Mouse (Mus musculus) CD4-positive, CD25-positive, alpha-beta regulatory T cell (primary cell): ENCODE results near the gene Trim28. TPM values are rescaled to one million over a fixed set of nuclear protein-coding genes. Genes with fewer than 3 reads are reported as not detected.

ENCODE experiments used
- polyA plus RNA-seq: library from polyadenylated mRNA; unstranded; fragments of 100-300 nt; shearing (Covaris generic); gene quantifications from one replicate; pipeline ENCODE4 v1.2.1, GENCODE M21; 2017

Trim28 gene
- polyA plus RNA-seq = 124 TPM

GRCm38 (mm10) chr7:12998851-12999250 is at the start of gene Trim28:
TSS of gene Trim28 (plus strand) at chr7:12999114.

GRCm38 (mm10) chr7:12965678-12966091 is 33.2 kb upstream of the Trim28 start, which contains the start of gene Zfp324:
TSS of gene Zfp324 (plus strand) at chr7:12965838.

GRCm38 (mm10) chr7:12977682-12978389 is 21.1 kb upstream of the Trim28 start, which contains the start of gene Zfp446:
TSS of gene Zfp446 (plus strand) at chr7:12977848.

GRCm38 (mm10) chr7:12998053-12998452 is 861 bp upstream of the Trim28 start, which contains the start of gene Slc27a5:
TSS of gene Slc27a5 (minus strand) at chr7:12998192.

GRCm38 (mm10) chr7:13010005-13010908 is 11.3 kb downstream of the Trim28 start, which contains the start of gene Zbtb45:
TSS of gene Zbtb45 (minus strand) at chr7:13010034.

GRCm38 (mm10) chr7:13034148-13034977 is 35.4 kb downstream of the Trim28 start, which contains the start of gene Chmp2a:
TSS of gene Chmp2a (minus strand) at chr7:13034807.

GRCm38 (mm10) chr7:13037901-13038555 is 39.1 kb downstream of the Trim28 start, which contains the start of gene Ube2m:
TSS of gene Ube2m (minus strand) at chr7:13038275.

GRCm38 (mm10) chr7:13054287-13055010 is 55.5 kb downstream of the Trim28 start, which contains the start of gene Mzf1:
TSS of gene Mzf1 (minus strand) at chr7:13054764.

Other genes with a start within 250 kb of the Trim28 start
- gene Zscan18, start 195.5 kb upstream of the Trim28 start, polyA plus RNA-seq = 3.0 TPM
- 14.7 TPM for gene Zfp329, start 180.3 kb upstream of the Trim28 start, polyA plus RNA-seq
- 73.3 TPM for gene Zfp110, start 164.4 kb upstream of the Trim28 start, polyA plus RNA-seq
- 3.5 TPM for gene Zfp128, start 117.9 kb upstream of the Trim28 start, polyA plus RNA-seq
- 10.3 TPM for gene Zscan22, start 101.3 kb upstream of the Trim28 start, polyA plus RNA-seq
- 858 TPM for gene Rps5, start 76.8 kb upstream of the Trim28 start, polyA plus RNA-seq
- 0.13 TPM for gene Rnf225, start 71.7 kb upstream of the Trim28 start, polyA plus RNA-seq
- 6.7 TPM for gene Zfp324, start 33.3 kb upstream of the Trim28 start, polyA plus RNA-seq
- gene Zfp446, start 21.3 kb upstream of the Trim28 start, polyA plus RNA-seq = 9.8 TPM
- 0.45 TPM for gene Slc27a5, start 922 bp upstream of the Trim28 start, polyA plus RNA-seq
- gene Zbtb45, start 10.9 kb downstream of the Trim28 start, polyA plus RNA-seq = 25.7 TPM
- 253 TPM for gene Chmp2a, start 35.7 kb downstream of the Trim28 start, polyA plus RNA-seq
- gene Ube2m, start 39.2 kb downstream of the Trim28 start, polyA plus RNA-seq = 174 TPM
- 1.1 TPM for gene Mzf1, start 55.6 kb downstream of the Trim28 start, polyA plus RNA-seq
- gene Vmn1r85, start 96.1 kb downstream of the Trim28 start, polyA plus RNA-seq = not detected
- 0.04 TPM for gene Vmn1r86, start 120.8 kb downstream of the Trim28 start, polyA plus RNA-seq
- gene Vmn1r87, start 141.0 kb downstream of the Trim28 start, polyA plus RNA-seq = not detected
- gene Vmn1r88, start 160.5 kb downstream of the Trim28 start, polyA plus RNA-seq = 0.06 TPM
- not detected for gene Vmn1r89, start 213.9 kb downstream of the Trim28 start, polyA plus RNA-seq